Mouse (Mus musculus) forebrain, postnatal 0 days (tissue): Measurements from ENCODE around the gene Atg16l2. TPM values are rescaled to one million over a fixed set of nuclear protein-coding genes. Genes with fewer than 3 reads are reported as not detected.

Experiments
- ATAC-seq: fragments of 200-750 bp; cut with Nextera tagmentation; 2 replicates; pipeline ENCODE4 v1.8.0; 2017; ENCODE audit warnings: mild to moderate bottlenecking, moderate library complexity
- DNase-seq: peaks from one replicate; pipeline ENCODE4 v3.0.0-alpha.2; 2015
- H3K27ac ChIP-seq: fragments of 300-500 bp; sonication (generic); 2 replicates; pipeline ENCODE4 v1.5.1; 2014; ENCODE audit warnings: low read depth, mild to moderate bottlenecking, antibody characterized with exemption, low read length, moderate library complexity, mixed read lengths
- H3K27me3 ChIP-seq: fragments of 300-500 bp; sonication (generic); 2 replicates; pipeline ENCODE4 v1.6.1; 2014; ENCODE audit warnings: mild to moderate bottlenecking, low read length, mixed read lengths; ENCODE audit not compliant: insufficient read depth
- H3K36me3 ChIP-seq: fragments of 300-500 bp; sonication (generic); 2 replicates; pipeline ENCODE4 v1.6.1; 2014; ENCODE audit warnings: mild to moderate bottlenecking, moderate library complexity; ENCODE audit not compliant: insufficient read depth
- H3K4me1 ChIP-seq: fragments of 300-500 bp; sonication (generic); 2 replicates; pipeline ENCODE4 v1.6.1; 2014; ENCODE audit warnings: antibody characterized with exemption; ENCODE audit not compliant: insufficient read depth
- H3K4me2 ChIP-seq: fragments of 300-500 bp; sonication (generic); 2 replicates; pipeline ENCODE4 v1.6.1; 2014; ENCODE audit warnings: low read depth, mild to moderate bottlenecking, moderate library complexity
- H3K4me3 ChIP-seq: fragments of 300-500 bp; sonication (generic); 2 replicates; pipeline ENCODE4 v1.5.1; 2014; ENCODE audit warnings: low read depth, low read length, mixed read lengths
- H3K9ac ChIP-seq: fragments of 300-500 bp; sonication (generic); 2 replicates; pipeline ENCODE4 v1.6.1; 2014; ENCODE audit warnings: mild to moderate bottlenecking
- H3K9me3 ChIP-seq: fragments of 300-500 bp; sonication (generic); 2 replicates; pipeline ENCODE4 v1.6.1; 2016; ENCODE audit warnings: low read length
- CTCF ChIP-seq: sonication (generic); IDR thresholded peaks from 2 replicates; pipeline ENCODE4 v1.5.1; 2016; ENCODE audit warnings: antibody characterized with exemption, control low read depth, low read depth
- WGBS: fragments of 180-500 bp; shearing (Covaris S2); extraction: QIAGEN DNeasy Blood & Tissue Kit; methylation state at CpG from one replicate; pipeline ENCODE4 v1.1.7; 2014; 5-methylcytosine and 5-hydroxymethylcytosine counted together
- polyA plus RNA-seq: library from polyadenylated mRNA; unstranded; fragments of >200 nt; fragmentation: Nextera tagmentation; extraction: Ambion mirVana; gene quantifications from 2 replicates; pipeline ENCODE4 v1.2.1, GENCODE M21; 2015
- total RNA-seq: library from RNA; depleted of rRNA; stranded (reverse); fragments of >200 nt; gene quantifications from 2 replicates; pipeline ENCODE4 v1.2.3, GENCODE M21; 2014

Atg16l2 gene
- total and polyA plus RNA-seq, 2 experiments from 2014 or later, result 21.6 to 51.9 TPM

- DNase-seq (no peak), ATAC-seq (no peak)
- H3K9ac ChIP-seq, result no peak overlapping the region
- H3K27ac ChIP-seq, result no peak overlapping the region
- TF ChIP-seq CTCF, result no peak
- no peaks in the 10 kb centered on the region for H3K4me1 ChIP-seq
- H3K27me3 ChIP-seq, result no peaks in the 10 kb centered on the region
- H3K4me2 ChIP-seq, result no peak overlapping the region
- 68% methylated on average over 6 of the region's 6 CpGs for WGBS
- H3K4me3 ChIP-seq, result no peak overlapping the region
- H3K9me3 ChIP-seq, result no peaks in the 10 kb centered on the region
- no peaks in the 10 kb centered on the region for H3K36me3 ChIP-seq
These were observed 39.4 kb upstream of the Atg16l2 start for GRCm38 (mm10) chr7:101341405-101341804.

GRCm38 (mm10) chr7:101337401-101337800, 35.4 kb upstream of the Atg16l2 start:
- Histone ChIP-seq H3K9me3 (no peaks in the 10 kb centered on the region), H3K4me3 (no peak overlapping the region), H3K27me3 (no peaks in the 10 kb centered on the region), H3K27ac (no peak overlapping the region), H3K4me1 (no peaks in the 10 kb centered on the region), H3K36me3 (no peaks in the 10 kb centered on the region), H3K9ac (no peak overlapping the region), H3K4me2 (no peak overlapping the region)
- no peak for DNase-seq
- TF ChIP-seq CTCF, result no peak
- no peak for ATAC-seq
- 88% methylated on average over 3 of the region's 3 CpGs for WGBS

GRCm38 (mm10) chr7:101336686-101337085, 34.6 kb upstream of the Atg16l2 start:
- no peaks in the 10 kb centered on the region for H3K4me1 ChIP-seq
- H3K27me3 ChIP-seq, result no peaks in the 10 kb centered on the region
- H3K4me2 ChIP-seq, result no peak overlapping the region
- H3K4me3 ChIP-seq, result no peak overlapping the region
- WGBS, result 77% methylated on average over 3 of the region's 3 CpGs
- no peaks in the 10 kb centered on the region for H3K9me3 ChIP-seq
- H3K9ac ChIP-seq, result no peak overlapping the region
- TF ChIP-seq CTCF, result no peak
- H3K36me3 ChIP-seq, result no peaks in the 10 kb centered on the region
- ATAC-seq (peak; percentile 73), DNase-seq (no peak)
- no peak overlapping the region for H3K27ac ChIP-seq

- H3K4me2 ChIP-seq, result no peak overlapping the region
- H3K27ac ChIP-seq, result no peak overlapping the region
- no peaks in the 10 kb centered on the region for H3K36me3 ChIP-seq
- no peaks in the 10 kb centered on the region for H3K9me3 ChIP-seq
- 89% methylated on average over 2 of the region's 2 CpGs for WGBS
- DNase-seq (no peak), ATAC-seq (no peak)
- no peak for TF ChIP-seq CTCF
- H3K4me3 ChIP-seq, result no peak overlapping the region
- no peaks in the 10 kb centered on the region for H3K27me3 ChIP-seq
- no peak overlapping the region for H3K9ac ChIP-seq
- H3K4me1 ChIP-seq, result no peaks in the 10 kb centered on the region
These were observed 33.2 kb upstream of the Atg16l2 start for GRCm38 (mm10) chr7:101335228-101335627.

GRCm38 (mm10) chr7:101332045-101332831, 30.2 kb upstream of the Atg16l2 start:
- ATAC-seq (no peak), DNase-seq (no peak)
- Histone ChIP-seq H3K9ac (no peak overlapping the region), H3K9me3 (no peaks in the 10 kb centered on the region), H3K36me3 (no peaks in the 10 kb centered on the region), H3K27ac (no peak overlapping the region), H3K4me2 (no peak overlapping the region), H3K4me1 (0 out of 2 replicates have a peak, but pooled peaks cover 8% of the 10 kb centered on the region), H3K27me3 (no peaks in the 10 kb centered on the region), H3K4me3 (no peak overlapping the region)
- WGBS, result 82% methylated on average over 5 of the region's 5 CpGs
- TF ChIP-seq CTCF, result no peak

- Histone ChIP-seq H3K36me3 (no peaks in the 10 kb centered on the region), H3K9me3 (no peaks in the 10 kb centered on the region), H3K9ac (no peak overlapping the region), H3K4me2 (no peak overlapping the region), H3K27ac (no peak overlapping the region), H3K4me1 (0 out of 2 replicates have a peak, but pooled peaks cover 8% of the 10 kb centered on the region), H3K4me3 (no peak overlapping the region), H3K27me3 (no peaks in the 10 kb centered on the region)
- WGBS, result 76% methylated on average over 4 of the region's 4 CpGs
- ATAC-seq, result no peak
- TF ChIP-seq CTCF, result no peak
- no peak for DNase-seq
These were observed 28.8 kb upstream of the Atg16l2 start for GRCm38 (mm10) chr7:101330841-101331173.

GRCm38 (mm10) chr7:101330074-101330840, 28.2 kb upstream of the Atg16l2 start:
- no peak for TF ChIP-seq CTCF
- H3K4me3 ChIP-seq, result no peak overlapping the region
- no peak overlapping the region for H3K4me2 ChIP-seq
- H3K4me1 ChIP-seq, result 0 out of 2 replicates have a peak, but pooled peaks cover 8% of the 10 kb centered on the region
- no peaks in the 10 kb centered on the region for H3K36me3 ChIP-seq
- no peak for DNase-seq
- no peaks in the 10 kb centered on the region for H3K27me3 ChIP-seq
- no peak overlapping the region for H3K9ac ChIP-seq
- WGBS, result 69% methylated on average over 10 of the region's 10 CpGs
- no peak overlapping the region for H3K27ac ChIP-seq
- ATAC-seq, result no peak
- no peaks in the 10 kb centered on the region for H3K9me3 ChIP-seq
